9 mouse cellular contexts compared by ENCODE assay signal in the genomic region with DNA sequence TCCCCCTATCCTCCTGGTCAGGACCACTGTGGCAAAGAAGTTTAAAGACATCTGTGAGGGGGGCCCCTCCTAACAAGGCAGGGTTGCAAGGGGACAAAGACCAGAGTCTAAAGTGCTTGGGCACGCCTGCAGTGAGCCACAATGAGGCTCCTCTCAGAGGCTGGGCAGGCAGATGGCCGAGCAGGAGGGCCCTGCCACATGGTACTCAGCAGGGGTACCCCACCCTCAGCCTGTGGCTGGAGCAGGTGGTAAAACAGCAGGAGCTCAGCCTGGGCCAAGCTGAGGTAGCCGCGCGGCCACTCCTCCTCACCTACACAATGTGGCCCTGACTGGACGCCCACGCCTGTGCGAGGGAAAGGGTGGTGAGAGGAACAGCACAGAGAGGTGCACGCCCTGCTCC.
DNase-seq lines count a peak whose midpoint lies in the region; ATAC-seq and TF ChIP-seq lines count a peak whose summit lies in the region.
"Had no signal": no experiment of that assay in that cellular context is flagged by ENCODE, and none has a peak within 500 bp of the region (broad histone marks: within the 10 kb centered on the region; RNA-seq: fewer than 3 reads in every experiment).

No protein-coding gene starts in this region.

- peak; percentile 46; the same call in 1 of the 2 replicates for ATAC-seq in kidney, embryonic 15.5 days (replicated peaks; ENCODE audit: low FRiP score)
- ATAC-seq in embryonic facial prominence, embryonic 11.5 days (replicated peaks; ENCODE audit: insufficient number of reproducible peaks, low FRiP score, low TSS enrichment, low read depth), result peak; percentile 53; the same call in 1 of the 2 replicates
- peak; percentile 54 for ATAC-seq in hindbrain, postnatal 0 days
- peak; percentile 54 for ATAC-seq in neural tube, embryonic 14.5 days (ENCODE audit: low read depth)

- no peak overlapping the region for H3K4me2 ChIP-seq in kidney, embryonic 15.5 days
- H3K4me2 ChIP-seq in embryonic facial prominence, embryonic 11.5 days (ENCODE audit: low read depth, low read length), result no peak overlapping the region
- H3K4me2 ChIP-seq in hindbrain, postnatal 0 days (ENCODE audit: low read depth, low read length), result no peak overlapping the region
- no peak overlapping the region for H3K4me2 ChIP-seq in neural tube, embryonic 14.5 days (ENCODE audit: low read depth, low read length)
- H3K4me2 ChIP-seq: liver, embryonic 11.5 days had no signal

- no peaks in the 10 kb centered on the region for H3K9me3 ChIP-seq in kidney, embryonic 15.5 days (replicated peaks)
- H3K9me3 ChIP-seq in embryonic facial prominence, embryonic 11.5 days (replicated peaks; ENCODE audit: control insufficient read depth, low read length), result no peaks in the 10 kb centered on the region
- H3K9me3 ChIP-seq in hindbrain, postnatal 0 days (ENCODE audit: low read length), result no peaks in the 10 kb centered on the region
- H3K9me3 ChIP-seq in neural tube, embryonic 14.5 days (ENCODE audit: control insufficient read depth, low read length), result no peaks in the 10 kb centered on the region

- H3K4me1 ChIP-seq in kidney, embryonic 15.5 days, result no peaks in the 10 kb centered on the region
- no peaks in the 10 kb centered on the region for H3K4me1 ChIP-seq in embryonic facial prominence, embryonic 11.5 days (ENCODE audit: control insufficient read depth, insufficient read depth, low read length)
- H3K4me1 ChIP-seq in hindbrain, postnatal 0 days (ENCODE audit: insufficient read depth, low read length), result 0 out of 2 replicates have a peak, but pooled peaks cover 6% of the 10 kb centered on the region
- peaks cover 3% of the 10 kb centered on the region; the same call in 1 of the 2 replicates for H3K4me1 ChIP-seq in neural tube, embryonic 14.5 days (ENCODE audit: control insufficient read depth, insufficient read depth, low read length)

- no peak for TF ChIP-seq CTCF in hindbrain, postnatal 0 days (IDR thresholded peaks at IDR 0.05; ENCODE audit: low read depth)

- H3K36me3 ChIP-seq in kidney, embryonic 15.5 days, result peaks cover 14% of the 10 kb centered on the region; the same call in 1 of the 2 replicates
- no peaks in the 10 kb centered on the region for H3K36me3 ChIP-seq in embryonic facial prominence, embryonic 11.5 days (replicated peaks; ENCODE audit: control insufficient read depth, insufficient read depth, low read depth, low read length)
- peaks cover 34% of the 10 kb centered on the region for H3K36me3 ChIP-seq in hindbrain, postnatal 0 days (ENCODE audit: insufficient read depth, low read length)
- peaks cover 35% of the 10 kb centered on the region for H3K36me3 ChIP-seq in neural tube, embryonic 14.5 days (ENCODE audit: control insufficient read depth, insufficient read depth, low read length)

- no peak for DNase-seq in kidney, postnatal 4 days
- no peak for DNase-seq in embryonic facial prominence, embryonic 11.5 days (ENCODE audit: low spot score)
- peak; percentile 74 for DNase-seq in hindbrain, postnatal 0 days (ENCODE audit: low spot score)
- DNase-seq in left cerebral cortex, adult 9 months (ENCODE audit: low spot score in 2 of 2), result no peak
- DNase-seq in spleen, postnatal 10 days (ENCODE audit: low spot score in 2 of 2), result no peak
- DNase-seq in gastrocnemius, postnatal 10 days, result no peak

- WGBS in kidney, embryonic 15.5 days, result 65% methylated on average over 9 of the region's 9 CpGs
- 58% methylated on average over 9 of the region's 9 CpGs for WGBS in embryonic facial prominence, embryonic 11.5 days
- 36% methylated on average over 9 of the region's 9 CpGs for WGBS in hindbrain, postnatal 0 days
- 36% methylated on average over 9 of the region's 9 CpGs for WGBS in neural tube, embryonic 14.5 days

- no peaks in the 10 kb centered on the region for H3K27me3 ChIP-seq in kidney, embryonic 15.5 days
- H3K27me3 ChIP-seq in embryonic facial prominence, embryonic 11.5 days (ENCODE audit: control insufficient read depth, insufficient read depth, low read length), result no peaks in the 10 kb centered on the region
- H3K27me3 ChIP-seq in hindbrain, postnatal 0 days (ENCODE audit: insufficient read depth, low read length), result no peaks in the 10 kb centered on the region
- H3K27me3 ChIP-seq in neural tube, embryonic 14.5 days (ENCODE audit: control insufficient read depth, insufficient read depth, low read length), result no peaks in the 10 kb centered on the region

- no peak overlapping the region for H3K4me3 ChIP-seq in kidney, embryonic 15.5 days (replicated peaks)
- H3K4me3 ChIP-seq in embryonic facial prominence, embryonic 11.5 days (ENCODE audit: low read depth, low read length), result no peak overlapping the region
- H3K4me3 ChIP-seq in hindbrain, postnatal 0 days (ENCODE audit: low read length), result no peak overlapping the region
- H3K4me3 ChIP-seq in neural tube, embryonic 14.5 days (ENCODE audit: low read depth, low read length), result no peak overlapping the region

- no peak overlapping the region for H3K9ac ChIP-seq in kidney, embryonic 15.5 days
- H3K9ac ChIP-seq in embryonic facial prominence, embryonic 11.5 days (replicated peaks; ENCODE audit: low read length), result no peak overlapping the region
- H3K9ac ChIP-seq in hindbrain, postnatal 0 days (replicated peaks; ENCODE audit: low read length), result no peak overlapping the region
- no peak overlapping the region for H3K9ac ChIP-seq in neural tube, embryonic 14.5 days (replicated peaks; ENCODE audit: low read depth, low read length)

- no peak overlapping the region for H3K27ac ChIP-seq in kidney, embryonic 15.5 days
- no peak overlapping the region for H3K27ac ChIP-seq in embryonic facial prominence, embryonic 11.5 days (replicated peaks; ENCODE audit: low read depth, low read length)
- peak overlapping the region; percentile 82 for H3K27ac ChIP-seq in hindbrain, postnatal 0 days
- peak overlapping the region; percentile 76; the same call in 1 of the 2 replicates for H3K27ac ChIP-seq in neural tube, embryonic 14.5 days (ENCODE audit: low read depth, low read length)

Comparison
In these comparisons a context has a peak if more than half of its experiments do, and no peak if none do; other contexts are left out.
1. H3K27ac ChIP-seq: peak in hindbrain, postnatal 0 days (single experiment) and neural tube, embryonic 14.5 days (single experiment); none in kidney, embryonic 15.5 days (single experiment) and embryonic facial prominence, embryonic 11.5 days (single experiment).
2. Peak in every context shown above with its lines, with median percentiles within 50 percentile points of each other: ATAC-seq.